Mouse (Mus musculus) heart, adult 18-20 months (tissue): Measurements from ENCODE around the gene Hist2h2be. TPM values are rescaled to one million over a fixed set of nuclear protein-coding genes. Genes with fewer than 3 reads are reported as not detected.
"Not testable (repeated sequence)": the region's sequence is repeated elsewhere in the genome, so short reads cannot be mapped to it uniquely, and the experiment has no call there.

Experiments
- DNase-seq, 2 experiments: peaks; one replicate each; pipeline ENCODE4 v3.0.0; 2021 to 2022; ENCODE audit warnings: mixed read lengths in 1 of 2
- total RNA-seq, 2 experiments: library from RNA; stranded (reverse); gene quantifications; 2 replicates each; pipeline ENCODE4 v1.2.3; 2021

Gene Hist2h2be
- total RNA-seq, 2 experiments from 2014 or later, result 7.9 to 8.4 TPM

- DNase-seq, result not testable (repeated sequence)
These were observed 22.2 kb upstream of the Hist2h2be start for GRCm38 (mm10) chr3:96198601-96199251.

DNA sequence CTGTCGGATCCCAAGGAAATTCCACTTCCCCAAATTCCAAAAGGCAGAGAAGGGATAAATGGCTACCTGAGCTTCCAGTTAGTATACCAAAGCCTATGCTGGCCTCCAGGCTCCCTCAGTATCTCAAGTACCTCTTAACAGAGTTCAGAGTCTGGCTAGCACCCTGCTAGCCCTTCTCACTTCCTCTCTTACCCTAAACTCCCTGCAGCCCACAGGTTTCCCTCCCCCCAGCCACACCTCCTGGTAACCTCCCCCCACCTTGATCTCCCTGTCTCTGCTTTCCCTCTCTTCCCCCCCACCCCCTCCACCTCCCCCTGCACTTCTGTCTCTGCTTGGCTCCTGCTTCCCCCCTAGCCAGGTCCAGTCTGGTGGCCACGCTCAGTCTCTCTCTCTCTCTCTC is 21.2 kb upstream of the Hist2h2be start:
- no peak for DNase-seq

- DNase-seq, result no peak
These were observed 13.1 kb upstream of the Hist2h2be start for GRCm38 (mm10) chr3:96207819-96208218.

- peak in 1 of 2 experiments; percentile 18 for DNase-seq
These were observed 11.7 kb upstream of the Hist2h2be start for GRCm38 (mm10) chr3:96209242-96209641.

GRCm38 (mm10) chr3:96219191-96219641 is 1.7 kb upstream of the Hist2h2be start:
- peak; percentile 42 to 66 for DNase-seq

DNA sequence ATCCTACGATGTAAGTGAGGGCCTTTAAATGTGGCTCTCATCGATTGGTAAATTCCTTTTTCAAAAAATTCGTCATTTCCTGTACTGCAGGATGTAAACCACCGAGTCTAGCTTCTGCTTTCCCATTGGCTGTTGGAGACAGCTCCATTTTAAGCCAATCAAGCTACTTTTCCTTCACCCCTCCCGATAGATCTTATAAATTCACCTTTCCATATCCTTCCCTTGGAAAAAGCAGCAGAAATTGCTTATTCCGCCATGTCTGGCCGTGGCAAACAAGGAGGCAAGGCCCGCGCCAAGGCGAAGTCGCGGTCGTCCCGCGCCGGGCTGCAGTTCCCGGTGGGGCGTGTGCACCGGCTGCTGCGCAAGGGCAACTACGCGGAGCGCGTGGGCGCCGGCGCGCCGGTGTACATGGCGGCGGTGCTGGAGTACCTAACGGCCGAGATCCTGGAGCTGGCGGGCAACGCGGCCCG is 1.2 kb upstream of the Hist2h2be start, which contains the start of the genes Bola1 and Hist2h2ab:
TSS of gene Bola1 (minus strand) at position 49 of the 470 bp plus-strand sequence.
TSS of gene Hist2h2ab (plus strand) at position 205 of the 470 bp plus-strand sequence.
- peak; percentile 88 to 89 for DNase-seq

- not testable (repeated sequence) for DNase-seq
These were observed 671 bp upstream of the Hist2h2be start for GRCm38 (mm10) chr3:96220131-96220764.

- DNase-seq, result no peak
These were observed 720 bp downstream of the Hist2h2be start for GRCm38 (mm10) chr3:96221640-96222038.

- no peak for DNase-seq
These were observed 1.9 kb downstream of the Hist2h2be start for GRCm38 (mm10) chr3:96222774-96223173.

- no peak for DNase-seq
These were observed 4.5 kb downstream of the Hist2h2be start for GRCm38 (mm10) chr3:96225421-96225820.

- DNase-seq, result peak; percentile 39 to 75
These were observed 6.1 kb downstream of the Hist2h2be start for GRCm38 (mm10) chr3:96226695-96227648.

- DNase-seq, result no peak
These were observed 7.9 kb downstream of the Hist2h2be start for GRCm38 (mm10) chr3:96228828-96229227.

DNA sequence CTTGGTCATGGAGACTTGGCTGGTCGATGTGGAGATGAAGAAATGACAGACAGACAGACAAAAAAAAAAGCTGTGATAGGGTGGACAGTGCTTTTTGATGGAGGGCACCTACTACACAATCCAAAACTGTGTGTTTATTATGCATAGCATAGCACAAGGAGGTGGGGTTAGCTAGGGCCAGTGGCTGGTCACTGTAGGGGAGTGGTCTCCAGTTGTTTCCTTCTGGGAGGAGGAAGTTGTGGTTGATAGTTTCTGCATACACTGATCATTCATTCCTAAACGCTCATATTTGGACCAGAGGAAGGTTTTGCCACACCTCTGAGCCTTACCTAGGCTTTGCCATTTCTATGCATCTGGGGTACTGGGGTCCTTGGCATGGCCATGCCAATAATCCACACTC is 9.5 kb downstream of the Hist2h2be start:
- no peak for DNase-seq

- DNase-seq, result peak in 1 of 2 experiments; percentile 24
These were observed 10.2 kb downstream of the Hist2h2be start for GRCm38 (mm10) chr3:96230910-96231757.

GRCm38 (mm10) chr3:96231758-96232120 is 10.8 kb downstream of the Hist2h2be start:
- no peak for DNase-seq

- DNase-seq, result no peak
These were observed 14.0 kb downstream of the Hist2h2be start for GRCm38 (mm10) chr3:96234914-96235313.

- DNase-seq, result no peak
These were observed 14.9 kb downstream of the Hist2h2be start for GRCm38 (mm10) chr3:96235836-96236235.

- DNase-seq, result no peak
These were observed 16.0 kb downstream of the Hist2h2be start for GRCm38 (mm10) chr3:96236834-96237334.

DNA sequence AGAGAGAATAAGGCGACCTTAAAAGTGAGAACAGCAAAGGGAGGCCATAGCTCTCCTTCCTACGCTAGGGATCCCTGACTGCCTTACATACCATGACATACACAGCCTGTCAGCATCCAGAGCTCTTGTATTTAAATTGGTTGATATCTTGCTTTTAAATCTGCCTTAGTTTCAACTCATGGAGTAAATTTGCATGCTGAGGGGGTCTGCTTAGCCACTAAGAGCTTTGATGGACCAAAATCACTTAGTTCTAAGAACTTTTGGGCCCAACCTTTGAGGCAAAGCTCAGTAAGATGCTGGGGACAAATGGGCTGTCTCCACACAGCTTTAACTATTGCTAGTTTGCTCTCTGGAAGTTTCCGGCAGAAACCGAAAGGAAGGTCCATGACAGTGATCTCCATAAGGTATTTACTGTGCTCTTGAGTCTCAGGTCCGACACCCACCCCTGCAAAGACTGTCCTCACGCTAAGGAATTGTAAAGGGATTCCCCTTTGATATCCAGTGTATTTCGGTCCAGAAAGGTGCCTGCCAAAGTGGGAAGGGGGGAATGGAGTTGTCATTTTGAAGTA is 16.5 kb downstream of the Hist2h2be start:
- no peak for DNase-seq

DNA sequence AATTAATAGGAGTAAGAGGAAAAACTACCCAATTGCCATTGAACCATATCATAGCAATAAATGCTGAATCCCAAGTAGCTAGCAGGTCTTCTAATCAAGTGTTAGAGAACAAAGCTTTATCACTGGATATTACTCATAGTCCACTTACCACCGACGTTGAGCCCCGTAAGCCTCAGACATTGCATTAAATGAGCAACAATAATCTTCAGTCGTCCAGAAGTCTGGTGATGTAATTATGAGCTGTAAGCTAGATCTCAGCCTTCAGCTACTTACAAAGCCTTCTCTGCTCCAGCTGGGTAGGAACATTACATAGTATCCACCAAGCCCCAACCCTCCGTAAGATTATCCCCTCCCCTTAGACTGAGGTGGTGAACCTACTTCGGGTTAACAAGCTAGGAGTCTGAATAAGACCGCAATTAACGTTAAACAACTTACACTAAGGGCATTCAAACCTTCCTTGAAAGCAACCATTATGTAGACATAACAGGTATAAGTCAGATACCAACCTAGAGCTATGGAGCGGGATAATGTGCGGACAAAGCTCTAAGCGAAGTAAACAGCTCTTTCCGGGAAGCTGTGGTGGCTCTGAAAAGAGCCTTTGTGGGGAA is 17.1 kb downstream of the Hist2h2be start:
- no peak for DNase-seq
